Mouse (Mus musculus): ENCODE measurements around the gene D930048N14Rik.
A peak's percentile ranks its signal among the peaks of the same experiment; 100 is the strongest.
"Not testable (repeated sequence)": the region's sequence is repeated elsewhere in the genome, so short reads cannot be mapped to it uniquely, and the experiment has no call there.

D930048N14Rik gene

GRCm38 (mm10) chr11:51627907-51628306 is 22.8 kb upstream of the D930048N14Rik start:
- DNase-seq (ENCODE audit: low read depth): no peak

GRCm38 (mm10) chr11:51629651-51630314 is 21.0 kb upstream of the D930048N14Rik start:
- no peak for DNase-seq (ENCODE audit: low read depth)

- no peak for DNase-seq (ENCODE audit: low read depth)
Observed at GRCm38 (mm10) chr11:51632130-51632753, 18.5 kb upstream of the D930048N14Rik start.

GRCm38 (mm10) chr11:51633200-51633599 is 17.6 kb upstream of the D930048N14Rik start:
- DNase-seq (ENCODE audit: low read depth): not testable (repeated sequence)

GRCm38 (mm10) chr11:51633721-51634120 is 17.0 kb upstream of the D930048N14Rik start:
- no peak for DNase-seq (ENCODE audit: low read depth)

GRCm38 (mm10) chr11:51635127-51635524 is 15.6 kb upstream of the D930048N14Rik start:
- no peak for DNase-seq (ENCODE audit: low read depth)

- peak; percentile 89 for DNase-seq (ENCODE audit: low read depth)
Observed at GRCm38 (mm10) chr11:51635525-51636322, 15.0 kb upstream of the D930048N14Rik start, which contains the start of gene Rmnd5b. Gene Rmnd5b, minus strand, starts transcription at chr11:51635896.

GRCm38 (mm10) chr11:51636323-51636684 is 14.4 kb upstream of the D930048N14Rik start:
- DNase-seq (ENCODE audit: low read depth): peak; percentile 90

- DNase-seq (ENCODE audit: low read depth): no peak
Observed at GRCm38 (mm10) chr11:51637971-51638414, 12.8 kb upstream of the D930048N14Rik start.

- no peak for DNase-seq (ENCODE audit: low read depth)
Observed at GRCm38 (mm10) chr11:51638497-51638896, 12.3 kb upstream of the D930048N14Rik start.

- peak; percentile 32 for DNase-seq (ENCODE audit: low read depth)
Observed at GRCm38 (mm10) chr11:51640748-51641147, 10.0 kb upstream of the D930048N14Rik start.

- DNase-seq (ENCODE audit: low read depth): no peak
Observed at GRCm38 (mm10) chr11:51643202-51643601, 7.6 kb upstream of the D930048N14Rik start.

GRCm38 (mm10) chr11:51643761-51644160 is 7.0 kb upstream of the D930048N14Rik start:
- DNase-seq (ENCODE audit: low read depth): no peak

GRCm38 (mm10) chr11:51644217-51644616 is 6.5 kb upstream of the D930048N14Rik start:
- no peak for DNase-seq (ENCODE audit: low read depth)

GRCm38 (mm10) chr11:51645293-51645692 is 5.5 kb upstream of the D930048N14Rik start:
- DNase-seq (ENCODE audit: low read depth): peak; percentile 17

- no peak for DNase-seq (ENCODE audit: low read depth)
Observed at GRCm38 (mm10) chr11:51646245-51646644, 4.5 kb upstream of the D930048N14Rik start.

- DNase-seq (ENCODE audit: low read depth): no peak
Observed at GRCm38 (mm10) chr11:51646751-51647667, 3.7 kb upstream of the D930048N14Rik start.

GRCm38 (mm10) chr11:51648566-51648965 is 2.2 kb upstream of the D930048N14Rik start:
- peak; percentile 26 for DNase-seq (ENCODE audit: low read depth)

GRCm38 (mm10) chr11:51649111-51649888 is 1.5 kb upstream of the D930048N14Rik start:
- DNase-seq (ENCODE audit: low read depth): no peak

GRCm38 (mm10) chr11:51649889-51650199 is 910 bp upstream of the D930048N14Rik start:
- no peak for DNase-seq (ENCODE audit: low read depth)

GRCm38 (mm10) chr11:51650261-51650660 is 493 bp upstream of the D930048N14Rik start:
- no peak for DNase-seq (ENCODE audit: low read depth)
